Mouse (Mus musculus): ENCODE measurements around the gene Csrp3. TPM values are rescaled to one million over a fixed set of nuclear protein-coding genes. Genes with fewer than 3 reads are reported as not detected.

Gene Csrp3
- total and polyA plus RNA-seq, 2 experiments: 10.9 to 44.6 TPM

- DNase-seq (ENCODE audit: extremely low read depth, low read depth, low spot score): no peak
- Histone ChIP-seq H3K4me1 (ENCODE audit: control insufficient read depth, insufficient read depth, low read length) (no peaks in the 10 kb centered on the region), H3K36me3 (ENCODE audit: control insufficient read depth, insufficient read depth, low read length) (no peaks in the 10 kb centered on the region), H3K4me3 (ENCODE audit: insufficient read depth, low read depth, low read length) (no peak overlapping the region), H3K27ac (replicated peaks; ENCODE audit: insufficient read depth, low read depth, low read length) (no peak overlapping the region), H3K27me3 (ENCODE audit: control insufficient read depth, insufficient read depth, low read length) (no peaks in the 10 kb centered on the region), H3K9ac (ENCODE audit: low read depth, low read length) (no peak overlapping the region), H3K79me2 (ENCODE audit: control insufficient read depth, insufficient read depth, low read length) (no peaks in the 10 kb centered on the region)
- 84% methylated on average over 5 of the region's 5 CpGs for WGBS
- no peak for TF ChIP-seq POLR2A (IDR thresholded peaks at IDR 0.05; ENCODE audit: extremely low read depth, insufficient read depth, low read length)
- TF ChIP-seq CTCF (IDR thresholded peaks at IDR 0.05; ENCODE audit: low read depth, low read length): no peak
Observed at GRCm38 (mm10) chr7:48891029-48891428, 43.2 kb upstream of the Csrp3 start.

- Histone ChIP-seq H3K79me2 (ENCODE audit: control insufficient read depth, insufficient read depth, low read length) (no peaks in the 10 kb centered on the region), H3K27me3 (ENCODE audit: control insufficient read depth, insufficient read depth, low read length) (no peaks in the 10 kb centered on the region), H3K4me3 (ENCODE audit: insufficient read depth, low read depth, low read length) (no peak overlapping the region), H3K36me3 (ENCODE audit: control insufficient read depth, insufficient read depth, low read length) (no peaks in the 10 kb centered on the region), H3K9ac (ENCODE audit: low read depth, low read length) (no peak overlapping the region), H3K4me1 (ENCODE audit: control insufficient read depth, insufficient read depth, low read length) (no peaks in the 10 kb centered on the region), H3K27ac (replicated peaks; ENCODE audit: insufficient read depth, low read depth, low read length) (no peak overlapping the region)
- TF ChIP-seq CTCF (IDR thresholded peaks at IDR 0.05; ENCODE audit: low read depth, low read length) (no peak), POLR2A (IDR thresholded peaks at IDR 0.05; ENCODE audit: extremely low read depth, insufficient read depth, low read length) (no peak)
- DNase-seq (ENCODE audit: extremely low read depth, low read depth, low spot score): no peak
- 83% methylated on average over 2 of the region's 2 CpGs for WGBS
Observed at GRCm38 (mm10) chr7:48888751-48889150, 40.9 kb upstream of the Csrp3 start.

- WGBS: 67% methylated on average over 8 of the region's 8 CpGs
- no peaks in the 10 kb centered on the region for H3K79me2 ChIP-seq (ENCODE audit: control insufficient read depth, insufficient read depth, low read length)
- H3K27me3 ChIP-seq (ENCODE audit: control insufficient read depth, insufficient read depth, low read length): no peaks in the 10 kb centered on the region
- no peak for DNase-seq (ENCODE audit: extremely low read depth, low read depth, low spot score)
- TF ChIP-seq CTCF (IDR thresholded peaks at IDR 0.05; ENCODE audit: low read depth, low read length) (no peak), POLR2A (IDR thresholded peaks at IDR 0.05; ENCODE audit: extremely low read depth, insufficient read depth, low read length) (0 out of 2 replicates have a peak, but pooled peaks have one; percentile 7)
- no peak overlapping the region for H3K4me3 ChIP-seq (ENCODE audit: insufficient read depth, low read depth, low read length)
- H3K27ac ChIP-seq (replicated peaks; ENCODE audit: insufficient read depth, low read depth, low read length): no peak overlapping the region
- H3K9ac ChIP-seq (ENCODE audit: low read depth, low read length): no peak overlapping the region
- 0 out of 2 replicates have a peak, but pooled peaks cover 6% of the 10 kb centered on the region for H3K4me1 ChIP-seq (ENCODE audit: control insufficient read depth, insufficient read depth, low read length)
- H3K36me3 ChIP-seq (ENCODE audit: control insufficient read depth, insufficient read depth, low read length): no peaks in the 10 kb centered on the region
Observed at GRCm38 (mm10) chr7:48887973-48888372, 40.1 kb upstream of the Csrp3 start.

GRCm38 (mm10) chr7:48884266-48884611 lies 36.4 kb upstream of the Csrp3 start:
- Histone ChIP-seq H3K9ac (ENCODE audit: low read depth, low read length) (no peak overlapping the region), H3K27me3 (ENCODE audit: control insufficient read depth, insufficient read depth, low read length) (no peaks in the 10 kb centered on the region), H3K27ac (replicated peaks; ENCODE audit: insufficient read depth, low read depth, low read length) (no peak overlapping the region; the same call in 1 of the 2 replicates), H3K4me3 (ENCODE audit: insufficient read depth, low read depth, low read length) (no peak overlapping the region), H3K36me3 (ENCODE audit: control insufficient read depth, insufficient read depth, low read length) (no peaks in the 10 kb centered on the region), H3K79me2 (ENCODE audit: control insufficient read depth, insufficient read depth, low read length) (no peaks in the 10 kb centered on the region), H3K4me1 (ENCODE audit: control insufficient read depth, insufficient read depth, low read length) (peaks cover 20% of the 10 kb centered on the region)
- TF ChIP-seq CTCF (IDR thresholded peaks at IDR 0.05; ENCODE audit: low read depth, low read length): no peak
- TF ChIP-seq POLR2A (IDR thresholded peaks at IDR 0.05; ENCODE audit: extremely low read depth, insufficient read depth, low read length): no peak
- 35% methylated on average over 5 of the region's 5 CpGs for WGBS
- DNase-seq (ENCODE audit: extremely low read depth, low read depth, low spot score): peak; percentile 22

GRCm38 (mm10) chr7:48883525-48884265 lies 35.9 kb upstream of the Csrp3 start:
- DNase-seq (ENCODE audit: extremely low read depth, low read depth, low spot score): peak; percentile 59
- Histone ChIP-seq H3K27ac (replicated peaks; ENCODE audit: insufficient read depth, low read depth, low read length) (peak overlapping the region; percentile 25; the same call in 1 of the 2 replicates), H3K79me2 (ENCODE audit: control insufficient read depth, insufficient read depth, low read length) (no peaks in the 10 kb centered on the region), H3K4me3 (ENCODE audit: insufficient read depth, low read depth, low read length) (no peak overlapping the region), H3K4me1 (ENCODE audit: control insufficient read depth, insufficient read depth, low read length) (peaks cover 20% of the 10 kb centered on the region), H3K36me3 (ENCODE audit: control insufficient read depth, insufficient read depth, low read length) (no peaks in the 10 kb centered on the region), H3K9ac (ENCODE audit: low read depth, low read length) (no peak overlapping the region), H3K27me3 (ENCODE audit: control insufficient read depth, insufficient read depth, low read length) (no peaks in the 10 kb centered on the region)
- no peak for TF ChIP-seq POLR2A (IDR thresholded peaks at IDR 0.05; ENCODE audit: extremely low read depth, insufficient read depth, low read length)
- no peak for TF ChIP-seq CTCF (IDR thresholded peaks at IDR 0.05; ENCODE audit: low read depth, low read length)
- 55% methylated on average over 4 of the region's 4 CpGs for WGBS

- DNase-seq (ENCODE audit: extremely low read depth, low read depth, low spot score): no peak
- Histone ChIP-seq H3K79me2 (ENCODE audit: control insufficient read depth, insufficient read depth, low read length) (peaks cover 3% of the 10 kb centered on the region; the same call in 1 of the 2 replicates), H3K4me3 (ENCODE audit: insufficient read depth, low read depth, low read length) (peak overlapping the region; percentile 51), H3K4me1 (ENCODE audit: control insufficient read depth, insufficient read depth, low read length) (peaks cover 23% of the 10 kb centered on the region), H3K36me3 (ENCODE audit: control insufficient read depth, insufficient read depth, low read length) (no peaks in the 10 kb centered on the region), H3K27ac (replicated peaks; ENCODE audit: insufficient read depth, low read depth, low read length) (peak overlapping the region; percentile 45), H3K27me3 (ENCODE audit: control insufficient read depth, insufficient read depth, low read length) (no peaks in the 10 kb centered on the region), H3K9ac (ENCODE audit: low read depth, low read length) (peak overlapping the region; percentile 77)
- TF ChIP-seq POLR2A (IDR thresholded peaks at IDR 0.05; ENCODE audit: extremely low read depth, insufficient read depth, low read length) (0 out of 2 replicates have a peak, but pooled peaks have one; percentile 5), CTCF (IDR thresholded peaks at IDR 0.05; ENCODE audit: low read depth, low read length) (no peak)
- WGBS: 5% methylated on average over 28 of the region's 28 CpGs
Observed at GRCm38 (mm10) chr7:48881971-48882609, 34.3 kb upstream of the Csrp3 start.

Measured in liver, adult 2 months (tissue).